Mouse (Mus musculus): ENCODE measurements around the gene BC049715. TPM values are rescaled to one million over a fixed set of nuclear protein-coding genes. Genes with fewer than 3 reads are reported as not detected.

BC049715 gene
- polyA plus RNA-seq, 1 experiment from 2014 or later, result 2.1 TPM

DNA sequence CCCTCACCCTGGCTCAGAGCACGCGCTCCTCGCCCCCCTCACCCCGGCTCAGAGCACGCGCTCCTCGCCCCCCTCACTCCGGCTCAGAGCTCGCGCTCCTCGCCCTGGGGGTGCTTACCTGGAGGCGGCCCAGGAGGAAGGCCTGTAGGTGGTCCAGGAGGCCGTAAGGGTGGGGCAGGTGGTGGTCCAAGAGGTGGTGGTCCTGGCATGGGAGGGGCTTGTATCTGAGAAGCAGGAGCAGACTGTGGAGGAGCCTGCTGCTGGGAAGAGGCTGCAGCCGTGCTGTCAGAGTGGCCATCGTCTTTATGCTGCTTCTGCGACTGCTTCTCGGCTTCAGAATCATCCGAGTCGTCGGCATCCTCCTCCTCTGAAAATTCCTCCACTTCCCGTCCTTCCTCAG is 10.6 kb upstream of the BC049715 start:
- H3K9me3 ChIP-seq (replicated peaks; ENCODE audit: control insufficient read depth, low read length), result no peaks in the 10 kb centered on the region
- no peak overlapping the region for H3K9ac ChIP-seq (ENCODE audit: low read depth, low read length)
- H3K36me3 ChIP-seq (ENCODE audit: control insufficient read depth, insufficient read depth, low read length), result peaks cover 65% of the 10 kb centered on the region
- H3K27ac ChIP-seq (ENCODE audit: low read depth, low read length), result no peak overlapping the region
- 92% methylated on average over 21 of the region's 21 CpGs for WGBS (ENCODE audit: insufficient replicate concordance)
- H3K4me3 ChIP-seq (ENCODE audit: low read depth, low read length), result no peak overlapping the region
- no peak overlapping the region for H3K4me2 ChIP-seq
- peaks cover 2% of the 10 kb centered on the region; the same call in 1 of the 2 replicates for H3K4me1 ChIP-seq (ENCODE audit: control insufficient read depth, insufficient read depth, low read length)
- no peak for ATAC-seq (replicated peaks; ENCODE audit: insufficient number of reproducible peaks, low FRiP score, low TSS enrichment)
- H3K27me3 ChIP-seq (ENCODE audit: control insufficient read depth, insufficient read depth, low read length), result no peaks in the 10 kb centered on the region

DNA sequence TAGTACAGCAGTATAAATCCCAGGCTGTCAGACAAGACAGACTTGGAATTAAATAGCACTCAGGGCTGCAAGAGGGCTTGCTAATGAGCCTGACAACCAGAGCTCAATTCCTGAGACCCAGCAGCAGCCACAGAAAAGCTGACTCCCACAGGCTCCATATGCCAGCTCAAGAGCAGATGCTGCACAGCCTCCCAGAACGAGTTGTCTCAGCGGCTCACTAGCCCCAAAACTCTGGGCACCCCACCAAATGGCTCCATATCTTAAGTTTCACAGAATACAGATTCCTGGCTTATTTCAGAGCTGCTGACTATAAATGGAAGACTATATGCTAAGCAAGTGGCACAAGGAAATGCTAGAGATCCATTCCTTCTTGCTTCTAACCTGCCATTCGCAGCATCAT is 9.9 kb upstream of the BC049715 start:
- ATAC-seq (replicated peaks; ENCODE audit: insufficient number of reproducible peaks, low FRiP score, low TSS enrichment), result no peak
- peaks cover 71% of the 10 kb centered on the region for H3K36me3 ChIP-seq (ENCODE audit: control insufficient read depth, insufficient read depth, low read length)
- no peak overlapping the region for H3K4me3 ChIP-seq (ENCODE audit: low read depth, low read length)
- H3K9ac ChIP-seq (ENCODE audit: low read depth, low read length), result no peak overlapping the region
- no peak overlapping the region for H3K4me2 ChIP-seq
- 95% methylated on average over 3 of the region's 3 CpGs for WGBS (ENCODE audit: insufficient replicate concordance)
- peaks cover 2% of the 10 kb centered on the region; the same call in 1 of the 2 replicates for H3K4me1 ChIP-seq (ENCODE audit: control insufficient read depth, insufficient read depth, low read length)
- no peak overlapping the region for H3K27ac ChIP-seq (ENCODE audit: low read depth, low read length)
- H3K27me3 ChIP-seq (ENCODE audit: control insufficient read depth, insufficient read depth, low read length), result no peaks in the 10 kb centered on the region
- no peaks in the 10 kb centered on the region for H3K9me3 ChIP-seq (replicated peaks; ENCODE audit: control insufficient read depth, low read length)

DNA sequence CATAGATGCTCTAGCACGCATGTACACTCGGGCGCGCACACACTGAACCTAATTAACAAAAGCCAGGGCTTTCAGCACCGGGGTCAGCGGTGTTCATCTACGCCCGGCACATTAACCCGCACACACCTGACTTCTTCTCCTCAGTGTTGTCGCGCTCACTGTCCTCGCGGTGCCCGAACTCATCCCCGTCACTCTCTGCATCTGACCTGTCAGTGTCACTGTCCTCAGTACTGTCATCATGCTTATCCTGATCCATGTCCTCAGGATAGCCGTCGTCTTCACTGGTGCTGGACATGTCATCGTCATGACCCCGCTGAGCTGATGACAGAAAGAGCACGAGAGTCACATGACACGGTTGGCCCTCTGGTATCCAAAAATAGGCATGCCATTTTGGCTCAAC is 7.0 kb upstream of the BC049715 start:
- Histone ChIP-seq H3K9ac (ENCODE audit: low read depth, low read length) (no peak overlapping the region), H3K36me3 (ENCODE audit: control insufficient read depth, insufficient read depth, low read length) (peaks cover 69% of the 10 kb centered on the region), H3K4me3 (ENCODE audit: low read depth, low read length) (no peak overlapping the region), H3K27ac (ENCODE audit: low read depth, low read length) (no peak overlapping the region), H3K27me3 (ENCODE audit: control insufficient read depth, insufficient read depth, low read length) (no peaks in the 10 kb centered on the region), H3K4me1 (ENCODE audit: control insufficient read depth, insufficient read depth, low read length) (peaks cover 2% of the 10 kb centered on the region; the same call in 1 of the 2 replicates), H3K4me2 (no peak overlapping the region), H3K9me3 (replicated peaks; ENCODE audit: control insufficient read depth, low read length) (no peaks in the 10 kb centered on the region)
- 79% methylated on average over 21 of the region's 21 CpGs for WGBS (ENCODE audit: insufficient replicate concordance)
- ATAC-seq (replicated peaks; ENCODE audit: insufficient number of reproducible peaks, low FRiP score, low TSS enrichment), result no peak

DNA sequence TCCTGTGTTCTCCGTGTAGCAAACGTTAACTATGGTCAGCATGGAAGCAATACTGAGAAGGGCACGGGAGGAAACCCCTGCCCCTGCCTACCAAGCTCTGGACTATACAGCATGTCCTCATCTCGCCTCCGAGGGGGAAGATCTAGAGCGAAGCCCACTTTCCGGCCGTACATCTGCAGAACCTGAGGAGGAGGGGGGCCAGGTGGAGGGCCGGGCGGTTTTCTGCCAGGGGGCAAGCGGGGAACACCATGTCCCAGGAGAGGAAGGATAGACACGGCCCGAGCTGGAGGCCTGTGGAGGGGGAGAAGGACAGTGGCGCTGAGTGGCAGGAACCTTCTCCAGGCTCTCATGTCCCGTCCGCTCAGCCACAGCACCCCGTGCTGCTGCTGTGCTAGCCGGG is 6.3 kb upstream of the BC049715 start:
- no peaks in the 10 kb centered on the region for H3K27me3 ChIP-seq (ENCODE audit: control insufficient read depth, insufficient read depth, low read length)
- H3K27ac ChIP-seq (ENCODE audit: low read depth, low read length), result no peak overlapping the region
- H3K4me1 ChIP-seq (ENCODE audit: control insufficient read depth, insufficient read depth, low read length), result peaks cover 2% of the 10 kb centered on the region; the same call in 1 of the 2 replicates
- no peak overlapping the region for H3K9ac ChIP-seq (ENCODE audit: low read depth, low read length)
- ATAC-seq (replicated peaks; ENCODE audit: insufficient number of reproducible peaks, low FRiP score, low TSS enrichment), result peak; percentile 26; the same call in 1 of the 2 replicates
- no peaks in the 10 kb centered on the region for H3K9me3 ChIP-seq (replicated peaks; ENCODE audit: control insufficient read depth, low read length)
- H3K36me3 ChIP-seq (ENCODE audit: control insufficient read depth, insufficient read depth, low read length), result peaks cover 65% of the 10 kb centered on the region
- H3K4me3 ChIP-seq (ENCODE audit: low read depth, low read length), result no peak overlapping the region
- H3K4me2 ChIP-seq, result no peak overlapping the region
- WGBS (ENCODE audit: insufficient replicate concordance), result 92% methylated on average over 18 of the region's 18 CpGs

DNA sequence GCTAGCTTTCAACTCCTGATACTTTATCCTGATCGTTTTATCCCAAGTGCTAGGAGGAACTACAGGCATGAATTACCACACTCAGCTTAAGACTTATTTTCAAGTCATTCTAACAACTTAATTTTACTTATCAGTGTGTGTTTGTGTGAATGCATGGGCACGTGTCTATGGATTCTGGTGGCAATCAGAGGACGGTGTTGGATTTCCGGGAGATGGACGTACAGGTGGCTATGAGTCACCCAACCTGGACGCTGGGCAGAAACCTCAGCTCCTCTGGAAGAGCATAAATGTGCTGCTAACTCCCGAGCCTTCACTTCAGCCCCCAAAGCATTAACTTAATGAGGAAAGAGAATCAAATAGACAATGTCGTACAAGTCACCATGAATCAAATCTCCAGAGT is 2.4 kb upstream of the BC049715 start:
- H3K36me3 ChIP-seq (ENCODE audit: control insufficient read depth, insufficient read depth, low read length), result peaks cover 39% of the 10 kb centered on the region
- no peak for ATAC-seq (replicated peaks; ENCODE audit: insufficient number of reproducible peaks, low FRiP score, low TSS enrichment)

DNA sequence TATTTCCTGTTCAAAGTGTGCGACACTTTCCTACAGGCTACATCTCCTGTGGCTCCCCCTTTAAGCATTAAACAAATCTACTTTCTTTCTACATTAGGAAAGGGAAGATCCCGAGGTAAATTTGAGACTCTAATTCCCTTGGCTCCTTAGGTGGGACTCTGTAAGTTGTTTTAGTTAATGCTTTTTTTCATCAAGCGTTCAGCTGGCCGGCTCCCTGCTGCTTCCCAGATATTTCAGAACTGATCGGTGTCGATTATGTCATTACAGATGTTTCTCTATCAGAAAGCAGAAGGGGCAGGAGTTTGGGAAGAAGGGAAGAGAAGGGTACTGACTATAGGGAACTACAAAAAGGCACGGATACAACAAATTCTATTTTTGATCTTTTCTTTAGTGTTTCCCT is 310 bp upstream of the BC049715 start:
- H3K4me1 ChIP-seq (ENCODE audit: control insufficient read depth, insufficient read depth, low read length), result peaks cover 6% of the 10 kb centered on the region
- peaks cover 20% of the 10 kb centered on the region for H3K36me3 ChIP-seq (ENCODE audit: control insufficient read depth, insufficient read depth, low read length)
- WGBS (ENCODE audit: insufficient replicate concordance), result 13% methylated on average over 7 of the region's 7 CpGs
- peak overlapping the region; percentile 85 for H3K27ac ChIP-seq (ENCODE audit: low read depth, low read length)
- H3K4me2 ChIP-seq, result peak overlapping the region; percentile 88
- no peaks in the 10 kb centered on the region for H3K9me3 ChIP-seq (replicated peaks; ENCODE audit: control insufficient read depth, low read length)
- no peaks in the 10 kb centered on the region for H3K27me3 ChIP-seq (ENCODE audit: control insufficient read depth, insufficient read depth, low read length)
- no peak for ATAC-seq (replicated peaks; ENCODE audit: insufficient number of reproducible peaks, low FRiP score, low TSS enrichment)
- H3K4me3 ChIP-seq (ENCODE audit: low read depth, low read length), result peak overlapping the region; percentile 100
- peak overlapping the region; percentile 93 for H3K9ac ChIP-seq (ENCODE audit: low read depth, low read length)

More for the DNA sequence above, 2.4 kb upstream of the BC049715 start:
- 93% methylated on average over 8 of the region's 8 CpGs for WGBS (ENCODE audit: insufficient replicate concordance)
- no peak overlapping the region for H3K9ac ChIP-seq (ENCODE audit: low read depth, low read length)
- H3K4me1 ChIP-seq (ENCODE audit: control insufficient read depth, insufficient read depth, low read length), result peaks cover 8% of the 10 kb centered on the region
- no peaks in the 10 kb centered on the region for H3K27me3 ChIP-seq (ENCODE audit: control insufficient read depth, insufficient read depth, low read length)
- no peak overlapping the region for H3K4me2 ChIP-seq
- no peak overlapping the region for H3K27ac ChIP-seq (ENCODE audit: low read depth, low read length)
- no peaks in the 10 kb centered on the region for H3K9me3 ChIP-seq (replicated peaks; ENCODE audit: control insufficient read depth, low read length)
- H3K4me3 ChIP-seq (ENCODE audit: low read depth, low read length), result no peak overlapping the region

DNA sequence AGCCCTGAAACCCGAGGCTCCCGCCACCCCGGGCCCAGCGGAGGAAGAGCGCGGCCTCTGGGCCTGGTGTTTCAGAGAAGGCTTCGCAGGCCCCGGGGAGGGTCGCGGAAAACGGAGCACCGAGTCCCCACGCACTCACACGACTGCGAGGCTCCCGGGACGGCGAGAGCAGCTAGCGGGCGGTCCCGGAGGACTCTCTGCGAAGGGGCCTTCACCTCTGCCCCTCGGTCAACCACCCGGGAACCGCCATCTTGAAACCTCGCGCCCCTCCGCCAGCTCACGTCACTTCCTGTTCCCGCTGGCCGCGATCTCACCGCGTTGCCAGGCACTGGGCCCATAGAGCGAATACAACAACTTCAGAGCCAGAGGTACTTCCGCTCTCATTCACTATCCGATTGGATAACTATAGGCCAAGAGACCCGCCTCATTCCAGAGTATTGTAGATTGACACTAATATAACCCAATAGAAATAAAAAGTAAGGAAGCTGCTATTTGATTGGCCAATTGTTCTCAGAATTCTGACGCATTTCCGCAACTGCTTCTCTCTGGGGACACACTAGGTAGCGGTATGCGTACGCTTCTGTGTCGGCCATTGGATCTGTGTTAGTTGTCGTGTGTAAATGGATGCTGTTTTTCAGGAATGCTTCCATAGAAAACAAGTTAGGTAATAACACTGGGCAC is 595 bp downstream of the BC049715 start, which contains the start of gene Wbp11:
Wbp11 (minus strand) TSS at position 353 of the 681 bp plus-strand sequence.
- WGBS (ENCODE audit: insufficient replicate concordance), result under 1% methylated on average over 45 of the region's 45 CpGs
- Histone ChIP-seq H3K27ac (ENCODE audit: low read depth, low read length) (peak within 1 kb of the TSS; percentile 85), H3K9me3 (replicated peaks; ENCODE audit: control insufficient read depth, low read length) (no peaks in the 10 kb centered on the region), H3K36me3 (ENCODE audit: control insufficient read depth, insufficient read depth, low read length) (peaks cover 13% of the 10 kb centered on the region), H3K4me1 (ENCODE audit: control insufficient read depth, insufficient read depth, low read length) (peaks cover 6% of the 10 kb centered on the region), H3K4me3 (ENCODE audit: low read depth, low read length) (peak within 1 kb of the TSS; percentile 100), H3K4me2 (peak within 1 kb of the TSS; percentile 88), H3K9ac (ENCODE audit: low read depth, low read length) (peak within 1 kb of the TSS; percentile 93), H3K27me3 (ENCODE audit: control insufficient read depth, insufficient read depth, low read length) (no peaks in the 10 kb centered on the region)
- ATAC-seq (replicated peaks; ENCODE audit: insufficient number of reproducible peaks, low FRiP score, low TSS enrichment), result peak; percentile 100

DNA sequence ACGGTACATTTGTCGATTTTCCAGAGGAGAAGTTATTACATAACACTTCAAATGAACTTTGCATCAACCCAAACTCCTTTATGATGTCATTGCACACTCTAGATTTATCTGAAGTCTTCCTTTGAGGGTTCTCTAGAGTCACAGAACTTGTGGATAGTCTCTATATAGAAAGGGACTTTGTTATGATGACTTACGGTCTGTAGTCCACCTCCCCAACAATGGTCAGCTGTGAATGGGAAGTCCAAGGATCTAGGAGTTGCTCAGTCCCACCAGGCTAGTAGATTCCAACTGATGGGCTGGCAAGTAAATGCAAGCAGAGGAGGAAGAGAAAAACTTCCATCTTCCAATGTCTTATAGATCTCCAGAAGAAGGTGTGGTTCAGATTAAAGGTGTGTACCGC is 1.3 kb downstream of the BC049715 start:
- Histone ChIP-seq H3K4me1 (ENCODE audit: control insufficient read depth, insufficient read depth, low read length) (peaks cover 6% of the 10 kb centered on the region), H3K4me2 (peak overlapping the region; percentile 65), H3K36me3 (ENCODE audit: control insufficient read depth, insufficient read depth, low read length) (peaks cover 11% of the 10 kb centered on the region), H3K9ac (ENCODE audit: low read depth, low read length) (peak overlapping the region; percentile 79), H3K9me3 (replicated peaks; ENCODE audit: control insufficient read depth, low read length) (no peaks in the 10 kb centered on the region), H3K27ac (ENCODE audit: low read depth, low read length) (peak overlapping the region; percentile 69), H3K27me3 (ENCODE audit: control insufficient read depth, insufficient read depth, low read length) (no peaks in the 10 kb centered on the region), H3K4me3 (ENCODE audit: low read depth, low read length) (peak overlapping the region; percentile 100)
- WGBS (ENCODE audit: insufficient replicate concordance), result 33% methylated on average over 4 of the region's 4 CpGs
- no peak for ATAC-seq (replicated peaks; ENCODE audit: insufficient number of reproducible peaks, low FRiP score, low TSS enrichment)

DNA sequence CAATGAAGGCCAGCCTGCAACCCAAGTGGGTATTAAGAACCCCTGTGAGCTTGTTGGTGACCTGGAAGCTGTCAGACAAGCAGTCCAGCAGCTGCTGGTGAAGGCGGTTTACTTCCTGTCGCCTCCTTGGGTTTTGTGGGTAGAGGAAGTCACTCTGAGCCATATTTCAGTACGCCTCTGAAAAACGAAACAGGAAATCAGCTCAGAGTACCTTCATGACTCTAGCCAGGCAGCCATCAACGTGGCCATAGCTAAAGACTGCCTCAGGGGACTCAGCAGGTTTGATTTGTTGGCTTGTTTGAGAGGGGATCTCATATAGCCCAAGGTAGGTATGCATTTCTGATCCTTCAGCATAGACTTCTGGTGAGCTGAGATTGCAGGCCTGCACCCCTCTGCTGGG is 4.3 kb downstream of the BC049715 start:
- Histone ChIP-seq H3K27ac (ENCODE audit: low read depth, low read length) (no peak overlapping the region), H3K4me2 (no peak overlapping the region), H3K9ac (ENCODE audit: low read depth, low read length) (no peak overlapping the region), H3K4me1 (ENCODE audit: control insufficient read depth, insufficient read depth, low read length) (peaks cover 3% of the 10 kb centered on the region; the same call in 1 of the 2 replicates), H3K27me3 (ENCODE audit: control insufficient read depth, insufficient read depth, low read length) (no peaks in the 10 kb centered on the region), H3K4me3 (ENCODE audit: low read depth, low read length) (no peak overlapping the region), H3K36me3 (ENCODE audit: control insufficient read depth, insufficient read depth, low read length) (no peaks in the 10 kb centered on the region), H3K9me3 (replicated peaks; ENCODE audit: control insufficient read depth, low read length) (no peaks in the 10 kb centered on the region)
- no peak for ATAC-seq (replicated peaks; ENCODE audit: insufficient number of reproducible peaks, low FRiP score, low TSS enrichment)
- 56% methylated on average over 5 of the region's 5 CpGs for WGBS (ENCODE audit: insufficient replicate concordance)
